Mouse (Mus musculus): ENCODE data around the gene Sned1. TPM values are rescaled to one million over a fixed set of nuclear protein-coding genes. Genes with fewer than 3 reads are reported as not detected.

Sned1 gene
- 0.45 and 0.46 TPM in 2 replicates for polyA plus RNA-seq (2012; rRNA removed)

GRCm38 (mm10) chr1:93235576-93236544 is at the start of gene Sned1:
TSS of gene Sned1 (plus strand) at chr1:93235841.

GRCm38 (mm10) chr1:93305581-93306337 is 70.1 kb downstream of the Sned1 start, which contains the start of gene Mterf4:
TSS of gene Mterf4 (minus strand) at chr1:93305915.

GRCm38 (mm10) chr1:93342648-93343503 is 107.2 kb downstream of the Sned1 start, which contains the start of the genes Ppp1r7 and Pask:
TSS of gene Ppp1r7 (plus strand) at chr1:93342854.
TSS of gene Pask (minus strand) at chr1:93343482.

Other genes with a start within 250 kb of the Sned1 start
- gene Aqp12, start 229.5 kb upstream of the Sned1 start, polyA plus RNA-seq (2012; rRNA removed): 0.04 TPM in 1 of 2 replicates, not detected in the other
- gene Kif1a, start 133.9 kb upstream of the Sned1 start, polyA plus RNA-seq (2012; rRNA removed): 0.07 and 0.10 TPM in 2 replicates
- gene Agxt, start 100.6 kb upstream of the Sned1 start, polyA plus RNA-seq (2012; rRNA removed): 41.9 and 61.0 TPM in 2 replicates
- 0.96 and 1.1 TPM in 2 replicates for gene 2310007B03Rik, start 74.9 kb upstream of the Sned1 start, polyA plus RNA-seq (2012; rRNA removed)
- under 0.01 TPM in 2 replicates for gene Crocc2, start 67.1 kb upstream of the Sned1 start, polyA plus RNA-seq (2012; rRNA removed)
- 10.2 TPM in 2 replicates for gene Mterf4, start 70.1 kb downstream of the Sned1 start, polyA plus RNA-seq (2012; rRNA removed)
- gene Ppp1r7, start 107.0 kb downstream of the Sned1 start, polyA plus RNA-seq (2012; rRNA removed): 4.6 and 5.3 TPM in 2 replicates
- 3.2 and 3.7 TPM in 2 replicates for gene Pask, start 107.6 kb downstream of the Sned1 start, polyA plus RNA-seq (2012; rRNA removed)
- 0.15 and 0.16 TPM in 2 replicates for gene Ano7, start 138.1 kb downstream of the Sned1 start, polyA plus RNA-seq (2012; rRNA removed)
- gene Hdlbp, start 243.0 kb downstream of the Sned1 start, polyA plus RNA-seq (2012; rRNA removed): 68.2 and 75.8 TPM in 2 replicates